Mouse (Mus musculus) liver, embryonic 11.5 days (tissue): Measurements from ENCODE around the gene Spock2. TPM values are rescaled to one million over a fixed set of nuclear protein-coding genes. Genes with fewer than 3 reads are reported as not detected.

ENCODE experiments used
- ATAC-seq: fragments of 200-750 bp; cut with Nextera tagmentation; replicated peaks from 2 replicates; pipeline ENCODE4 v1.8.0; 2017; ENCODE audit warnings: moderate number of reproducible peaks, mild to moderate bottlenecking, moderate TSS enrichment, moderate library complexity; ENCODE audit not compliant: low FRiP score
- DNase-seq: peaks from one replicate; pipeline ENCODE4 v3.0.0-alpha.2; 2017; ENCODE audit warnings: low spot score
- H3K27ac ChIP-seq: fragments of 300-500 bp; sonication (generic); 2 replicates; pipeline ENCODE4 v1.5.1; 2014; ENCODE audit warnings: mild to moderate bottlenecking, low read depth, low read length, control low read depth
- H3K27me3 ChIP-seq: fragments of 300-500 bp; sonication (generic); replicated peaks from 2 replicates; pipeline ENCODE4 v1.6.1; 2014; ENCODE audit warnings: low read length, mixed read lengths; ENCODE audit not compliant: control insufficient read depth, insufficient read depth
- H3K36me3 ChIP-seq: fragments of 300-500 bp; sonication (generic); 2 replicates; pipeline ENCODE4 v1.6.1; 2014; ENCODE audit warnings: mild to moderate bottlenecking, low read length, moderate library complexity, mixed read lengths; ENCODE audit not compliant: control insufficient read depth, insufficient read depth
- H3K4me1 ChIP-seq: fragments of 300-500 bp; sonication (generic); replicated peaks from 2 replicates; pipeline ENCODE4 v1.6.1; 2014; ENCODE audit warnings: low read length, mixed read lengths; ENCODE audit not compliant: control insufficient read depth, insufficient read depth
- H3K4me2 ChIP-seq: fragments of 300-500 bp; sonication (generic); 2 replicates; pipeline ENCODE4 v1.6.1; 2014; ENCODE audit warnings: mild to moderate bottlenecking, control low read depth, moderate library complexity
- H3K4me3 ChIP-seq: fragments of 300-500 bp; sonication (generic); 2 replicates; pipeline ENCODE4 v1.5.1; 2014; ENCODE audit warnings: low read depth, low read length, control low read depth
- H3K9ac ChIP-seq: fragments of 300-500 bp; sonication (generic); 2 replicates; pipeline ENCODE4 v1.6.1; 2014; ENCODE audit warnings: low read depth, low read length, control low read depth
- H3K9me3 ChIP-seq: fragments of 300-500 bp; sonication (generic); 2 replicates; pipeline ENCODE4 v1.6.1; 2016; ENCODE audit warnings: low read length, inconsistent platforms, mixed read lengths; ENCODE audit not compliant: control insufficient read depth
- WGBS: fragments of 180-500 bp; shearing (Covaris S2); extraction: QIAGEN DNeasy Blood & Tissue Kit; methylation state at CpG from one replicate; pipeline ENCODE4 v1.1.7; 2014; 5-methylcytosine and 5-hydroxymethylcytosine counted together
- polyA plus RNA-seq: library from polyadenylated mRNA; unstranded; fragments of >200 nt; fragmentation: Nextera tagmentation; extraction: Ambion mirVana; gene quantifications from 2 replicates; pipeline ENCODE4 v1.2.1, GENCODE M21; 2014

The Spock2 gene
- polyA plus RNA-seq, 1 experiment from 2014 or later = 0.44 TPM

DNA sequence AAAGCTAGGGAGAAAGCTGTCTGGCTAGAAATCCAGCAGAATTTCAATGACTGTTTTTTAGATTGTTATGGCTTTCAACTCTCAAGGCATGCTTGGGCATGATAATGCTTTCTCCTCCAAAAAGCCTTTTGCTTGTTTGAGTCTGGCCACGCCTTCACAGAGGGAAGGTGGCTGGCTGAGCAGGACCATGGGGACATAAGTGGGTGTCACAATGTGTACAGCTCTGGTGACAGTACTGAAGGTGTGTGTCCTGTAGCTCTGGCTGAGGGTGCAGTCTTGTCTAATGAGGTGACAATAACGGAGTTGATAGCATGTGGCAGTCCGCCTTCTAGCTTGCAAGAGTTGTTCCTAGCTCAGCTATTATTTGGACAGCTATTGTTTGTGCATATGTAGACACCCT lies 25.8 kb upstream of the Spock2 start:
- H3K9ac ChIP-seq = no peak overlapping the region

DNA sequence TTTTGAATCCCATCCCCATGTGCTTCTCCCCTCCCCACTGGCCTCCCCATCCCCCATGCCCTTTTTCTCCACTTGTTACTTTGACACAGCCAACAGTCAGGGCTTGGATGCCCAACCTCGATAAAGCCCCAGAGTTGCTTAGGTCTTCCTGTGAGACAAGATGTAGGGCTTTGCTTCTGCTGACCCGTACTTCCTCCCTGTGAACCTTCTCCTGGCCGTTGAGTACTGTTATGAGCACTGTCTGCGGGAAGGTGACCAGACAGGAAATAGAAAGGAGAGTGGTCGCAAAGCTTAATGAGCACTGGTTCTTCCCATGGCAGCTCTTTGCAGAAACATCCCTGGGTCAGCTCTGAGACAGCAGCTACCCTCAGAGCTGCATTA lies 25.4 kb upstream of the Spock2 start:
- H3K36me3 ChIP-seq = no peaks in the 10 kb centered on the region
- H3K9ac ChIP-seq = 0 out of 2 replicates have a peak overlapping the region, but pooled peaks have one; percentile 23
- H3K27ac ChIP-seq = peak overlapping the region; percentile 93
- no peak overlapping the region for H3K4me3 ChIP-seq
- DNase-seq (no peak), ATAC-seq (no peak; the same call in 1 of the 2 replicates)
- H3K4me1 ChIP-seq = peaks cover 51% of the 10 kb centered on the region
- H3K9me3 ChIP-seq = no peaks in the 10 kb centered on the region
- WGBS = 20% methylated on average over 5 of the region's 5 CpGs
- H3K27me3 ChIP-seq = no peaks in the 10 kb centered on the region
- peak overlapping the region; percentile 37 for H3K4me2 ChIP-seq

More for the DNA sequence above, 25.8 kb upstream of the Spock2 start:
- no peaks in the 10 kb centered on the region for H3K9me3 ChIP-seq
- H3K27ac ChIP-seq = peak overlapping the region; percentile 93
- no peaks in the 10 kb centered on the region for H3K36me3 ChIP-seq
- DNase-seq = peak; percentile 43
- WGBS = 53% methylated on average over 3 of the region's 3 CpGs
- H3K27me3 ChIP-seq = no peaks in the 10 kb centered on the region
- peaks cover 54% of the 10 kb centered on the region for H3K4me1 ChIP-seq
- peak; percentile 54 for ATAC-seq
- peak overlapping the region; percentile 37; the same call in 1 of the 2 replicates for H3K4me2 ChIP-seq
- H3K4me3 ChIP-seq = no peak overlapping the region

DNA sequence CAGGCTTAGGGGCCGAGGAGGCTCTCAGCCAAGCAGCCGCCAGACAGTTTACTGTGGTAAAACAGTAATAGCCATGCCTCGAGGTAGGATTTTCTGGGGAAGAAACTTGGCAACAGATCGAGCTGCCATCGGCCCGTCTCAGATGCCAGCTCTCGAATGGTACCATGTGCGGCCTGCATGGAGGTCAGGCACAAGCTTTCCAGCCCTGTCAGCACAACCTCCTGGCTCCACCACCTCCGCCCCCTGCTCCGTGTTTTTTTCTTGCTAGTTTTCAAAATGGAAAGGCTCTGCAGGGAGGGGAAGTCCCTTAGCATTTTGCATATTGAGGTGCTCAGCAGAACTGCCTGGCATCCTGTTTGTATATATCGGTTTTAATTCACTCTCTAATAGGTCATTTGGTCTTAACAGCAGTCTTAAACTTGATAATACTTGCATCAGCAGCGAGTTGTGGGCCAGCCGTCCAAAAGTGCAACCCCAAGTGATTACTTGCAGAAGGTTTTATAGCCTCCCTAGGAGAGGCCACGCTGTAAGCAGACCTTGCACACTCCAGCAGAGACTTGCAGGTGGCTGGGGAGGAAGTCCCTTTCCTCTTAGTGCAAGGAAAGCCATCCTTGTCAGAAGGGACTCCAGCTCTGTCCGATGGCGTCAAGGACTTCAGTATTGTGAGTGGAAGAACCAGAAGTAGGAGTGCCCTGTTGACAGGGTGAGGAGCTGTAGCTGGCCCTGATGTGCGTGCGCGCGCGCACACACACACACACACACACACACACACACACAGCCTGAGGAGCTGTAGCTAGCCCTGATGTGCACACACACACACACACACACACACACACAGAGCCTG lies 24.8 kb upstream of the Spock2 start:
- WGBS = 60% methylated on average over 21 of the region's 21 CpGs
- peak overlapping the region; percentile 93 for H3K27ac ChIP-seq
- no peak for DNase-seq
- peak overlapping the region; percentile 37 for H3K4me2 ChIP-seq
- no peak overlapping the region for H3K4me3 ChIP-seq
- no peaks in the 10 kb centered on the region for H3K9me3 ChIP-seq
- H3K36me3 ChIP-seq = no peaks in the 10 kb centered on the region
- H3K4me1 ChIP-seq = peaks cover 50% of the 10 kb centered on the region
- no peaks in the 10 kb centered on the region for H3K27me3 ChIP-seq
- 0 out of 2 replicates have a peak overlapping the region, but pooled peaks have one; percentile 23 for H3K9ac ChIP-seq
- no peak for ATAC-seq

DNA sequence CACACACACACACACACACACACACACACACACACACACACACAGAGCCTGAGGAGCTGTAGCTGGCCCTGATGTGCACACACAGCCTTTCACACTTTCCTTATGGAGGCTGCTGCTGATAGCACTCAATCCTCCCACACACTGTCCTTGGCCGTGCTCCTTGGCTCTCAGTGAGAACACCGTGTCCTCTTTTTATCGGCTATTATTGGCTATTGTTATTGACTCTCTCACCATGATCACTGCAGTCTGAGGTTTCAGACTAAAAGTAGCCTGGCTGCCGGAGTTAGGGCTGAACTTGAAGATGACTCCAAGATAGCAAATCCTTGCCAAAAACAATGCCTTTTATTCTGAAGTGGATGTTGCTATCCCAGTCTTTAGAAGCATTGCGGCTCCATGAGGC lies 24.1 kb upstream of the Spock2 start:
- no peak for DNase-seq
- no peak overlapping the region for H3K27ac ChIP-seq
- H3K4me1 ChIP-seq = peaks cover 50% of the 10 kb centered on the region

DNA sequence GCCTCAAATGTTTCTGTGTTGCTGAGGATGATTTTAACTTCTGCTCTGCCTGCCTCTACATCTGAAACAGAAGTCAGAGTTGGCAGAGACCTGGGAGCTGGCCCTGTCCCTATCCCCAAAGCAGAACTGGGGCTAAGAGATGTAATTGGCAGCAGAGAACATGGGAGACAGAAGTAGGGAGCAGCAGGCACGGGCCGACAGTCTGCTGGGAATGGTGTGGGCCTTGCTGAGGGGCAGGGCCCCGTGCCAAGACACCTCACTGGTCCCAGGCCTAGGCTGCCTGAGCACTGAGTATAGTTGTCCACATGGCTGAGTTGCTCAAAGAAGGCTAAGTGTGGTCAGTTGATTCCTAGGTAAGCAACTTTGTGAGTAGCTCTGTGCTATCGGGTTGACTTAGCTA lies 22.0 kb upstream of the Spock2 start:
- peaks cover 30% of the 10 kb centered on the region for H3K4me1 ChIP-seq
- H3K9ac ChIP-seq = no peak overlapping the region
- H3K4me2 ChIP-seq = no peak overlapping the region
- no peak for ATAC-seq
- H3K9me3 ChIP-seq = no peaks in the 10 kb centered on the region
- H3K36me3 ChIP-seq = no peaks in the 10 kb centered on the region
- no peaks in the 10 kb centered on the region for H3K27me3 ChIP-seq
- no peak overlapping the region for H3K4me3 ChIP-seq
- H3K27ac ChIP-seq = no peak overlapping the region
- no peak for DNase-seq
- WGBS = 87% methylated on average over 4 of the region's 4 CpGs

More for the DNA sequence above, 24.1 kb upstream of the Spock2 start:
- Histone ChIP-seq H3K4me2 (no peak overlapping the region), H3K9me3 (no peaks in the 10 kb centered on the region), H3K27me3 (no peaks in the 10 kb centered on the region), H3K36me3 (no peaks in the 10 kb centered on the region), H3K9ac (no peak overlapping the region), H3K4me3 (no peak overlapping the region)
- WGBS = 55% methylated on average over 5 of the region's 5 CpGs
- no peak for ATAC-seq

DNA sequence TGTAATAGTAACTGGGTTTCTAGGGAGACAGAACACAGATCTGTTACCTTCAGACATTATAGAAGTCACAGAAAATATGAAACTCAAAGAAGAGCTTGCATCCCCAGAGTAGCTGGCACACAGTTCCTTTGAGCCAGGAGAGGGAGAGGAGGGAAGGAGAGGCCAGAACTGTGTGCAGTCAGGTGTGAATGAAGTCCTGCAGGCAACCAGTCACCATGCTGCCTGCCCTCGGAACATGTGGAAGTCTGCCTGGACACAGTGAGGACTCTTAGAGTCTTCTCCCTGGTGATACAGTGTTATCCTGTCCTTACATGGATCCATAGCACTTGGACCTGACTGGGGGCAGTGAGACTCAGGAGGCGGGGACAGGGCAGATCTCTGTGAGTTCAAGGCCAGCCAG lies 13.7 kb upstream of the Spock2 start:
- no peak for ATAC-seq
- H3K9ac ChIP-seq = no peak overlapping the region

DNA sequence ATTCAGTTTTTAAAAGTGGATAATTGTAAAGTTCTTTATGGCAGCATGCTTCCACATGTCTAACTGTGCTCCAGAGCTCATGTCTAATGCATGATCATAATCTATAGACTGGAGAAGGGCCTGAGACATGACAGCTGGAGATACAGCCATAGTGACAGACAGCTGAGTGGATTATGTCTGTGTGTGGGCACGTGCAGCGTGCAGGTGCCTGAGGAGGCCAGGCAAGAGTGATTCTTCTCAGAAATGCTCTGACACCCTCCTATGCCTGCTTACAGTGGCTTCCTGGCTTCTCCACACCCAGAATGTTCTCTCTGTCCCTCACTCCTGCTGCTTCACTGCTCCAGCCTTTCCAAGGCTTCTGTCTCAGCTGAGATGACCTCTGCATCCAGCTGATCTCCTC lies 12.3 kb upstream of the Spock2 start:
- Histone ChIP-seq H3K27ac (no peak overlapping the region), H3K9ac (no peak overlapping the region), H3K36me3 (no peaks in the 10 kb centered on the region), H3K27me3 (no peaks in the 10 kb centered on the region), H3K4me1 (0 out of 2 replicates have a peak, but pooled peaks cover 2% of the 10 kb centered on the region), H3K4me2 (no peak overlapping the region), H3K4me3 (no peak overlapping the region), H3K9me3 (no peaks in the 10 kb centered on the region)
- ATAC-seq (no peak), DNase-seq (no peak)
- 54% methylated on average over 2 of the region's 2 CpGs for WGBS

More for the DNA sequence above, 13.7 kb upstream of the Spock2 start:
- no peak for DNase-seq
- Histone ChIP-seq H3K4me3 (no peak overlapping the region), H3K9me3 (no peaks in the 10 kb centered on the region), H3K27ac (no peak overlapping the region), H3K4me2 (no peak overlapping the region), H3K27me3 (no peaks in the 10 kb centered on the region), H3K36me3 (no peaks in the 10 kb centered on the region), H3K4me1 (0 out of 2 replicates have a peak, but pooled peaks cover 2% of the 10 kb centered on the region)
- 90% methylated on average over 2 of the region's 2 CpGs for WGBS

DNA sequence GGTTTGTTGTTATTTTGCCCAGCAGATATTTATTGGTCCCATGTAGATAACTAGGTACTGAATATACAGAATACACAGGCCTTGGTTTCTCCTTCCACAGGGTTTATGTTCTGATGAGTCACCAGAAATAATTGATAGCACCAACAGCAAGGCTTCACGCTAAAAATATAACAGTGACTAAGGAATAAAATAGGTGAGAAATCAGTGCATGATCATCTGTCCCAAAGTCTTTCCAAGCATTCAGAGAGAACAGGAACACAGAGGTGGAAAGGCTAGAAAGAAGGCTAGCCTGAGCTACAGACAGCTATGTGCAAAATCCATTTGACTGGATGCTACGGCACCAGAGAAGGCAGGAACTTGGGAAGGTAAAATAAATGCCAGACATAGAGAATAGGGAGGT lies 10.5 kb upstream of the Spock2 start:
- no peaks in the 10 kb centered on the region for H3K36me3 ChIP-seq
- no peaks in the 10 kb centered on the region for H3K9me3 ChIP-seq
- 0 out of 2 replicates have a peak, but pooled peaks cover 2% of the 10 kb centered on the region for H3K4me1 ChIP-seq
- no peak overlapping the region for H3K9ac ChIP-seq
- H3K27ac ChIP-seq = no peak overlapping the region
- H3K4me3 ChIP-seq = no peak overlapping the region
- DNase-seq (no peak), ATAC-seq (no peak)
- WGBS = 87% methylated on average over 2 of the region's 2 CpGs
- H3K27me3 ChIP-seq = no peaks in the 10 kb centered on the region
- H3K4me2 ChIP-seq = no peak overlapping the region

DNA sequence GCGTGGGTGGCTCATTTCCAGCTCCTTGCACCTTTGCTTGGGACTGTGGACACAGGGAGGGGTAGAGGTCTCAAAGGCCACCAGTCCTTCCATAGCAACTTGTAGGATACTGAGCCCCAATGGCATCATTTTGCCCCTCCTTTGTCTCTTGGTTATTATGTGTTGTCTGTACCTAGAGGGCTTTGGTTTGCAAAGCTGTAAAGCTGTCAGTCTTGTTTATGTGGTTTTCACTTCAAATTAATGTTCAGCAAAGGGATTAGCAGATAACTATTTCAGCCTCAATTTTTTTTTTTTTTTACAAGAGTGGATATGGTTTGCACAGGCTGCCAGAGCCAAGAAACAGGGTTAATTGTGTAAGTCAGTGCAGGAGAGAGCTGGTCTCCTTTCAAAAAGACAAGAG lies 9.7 kb upstream of the Spock2 start:
- 75% methylated on average over 1 of the region's 1 CpGs for WGBS

More for the DNA sequence above, 9.7 kb upstream of the Spock2 start:
- no peaks in the 10 kb centered on the region for H3K9me3 ChIP-seq
- no peak for ATAC-seq
- no peak overlapping the region for H3K4me3 ChIP-seq
- DNase-seq = no peak
- H3K27me3 ChIP-seq = no peaks in the 10 kb centered on the region
- H3K4me1 ChIP-seq = 0 out of 2 replicates have a peak, but pooled peaks cover 2% of the 10 kb centered on the region
- H3K9ac ChIP-seq = no peak overlapping the region
- no peaks in the 10 kb centered on the region for H3K36me3 ChIP-seq
- no peak overlapping the region for H3K27ac ChIP-seq
- no peak overlapping the region for H3K4me2 ChIP-seq
